Mouse (Mus musculus) right cerebral cortex, postnatal 25 days (tissue): ENCODE data around the gene Zfp575.

Source experiments
- DNase-seq: peaks from one replicate; pipeline ENCODE4 v3.0.0; 2022

Zfp575 gene

GRCm38 (mm10) chr7:24600941-24601597, 13.6 kb upstream of the Zfp575 start:
- DNase-seq: peak; percentile 94

- DNase-seq: no peak
These were observed 12.0 kb upstream of the Zfp575 start for GRCm38 (mm10) chr7:24599211-24600067.

GRCm38 (mm10) chr7:24598121-24598520, 10.7 kb upstream of the Zfp575 start:
- no peak for DNase-seq

- DNase-seq: no peak
These were observed 8.0 kb upstream of the Zfp575 start for GRCm38 (mm10) chr7:24595464-24595863.

- no peak for DNase-seq
These were observed 6.9 kb upstream of the Zfp575 start for GRCm38 (mm10) chr7:24594309-24594803.

GRCm38 (mm10) chr7:24593621-24594308, 6.3 kb upstream of the Zfp575 start:
- peak; percentile 69 for DNase-seq

- no peak for DNase-seq
These were observed 5.3 kb upstream of the Zfp575 start for GRCm38 (mm10) chr7:24592781-24593180.

- DNase-seq: no peak
These were observed 4.7 kb upstream of the Zfp575 start for GRCm38 (mm10) chr7:24592163-24592562.

GRCm38 (mm10) chr7:24591735-24592134, 4.3 kb upstream of the Zfp575 start:
- no peak for DNase-seq

GRCm38 (mm10) chr7:24588336-24588735, 895 bp upstream of the Zfp575 start:
- DNase-seq: no peak

- no peak for DNase-seq
These were observed 613 bp downstream of the Zfp575 start for GRCm38 (mm10) chr7:24586828-24587227.

GRCm38 (mm10) chr7:24585995-24586394, 1.4 kb downstream of the Zfp575 start:
- DNase-seq: no peak

GRCm38 (mm10) chr7:24584876-24585275, 2.6 kb downstream of the Zfp575 start:
- no peak for DNase-seq

GRCm38 (mm10) chr7:24577811-24578210, 9.6 kb downstream of the Zfp575 start:
- DNase-seq: no peak

- no peak for DNase-seq
These were observed 13.1 kb downstream of the Zfp575 start for GRCm38 (mm10) chr7:24574224-24574796.

- DNase-seq: no peak
These were observed 15.0 kb downstream of the Zfp575 start for GRCm38 (mm10) chr7:24572455-24572854.

GRCm38 (mm10) chr7:24571071-24571470, 16.4 kb downstream of the Zfp575 start:
- no peak for DNase-seq

- no peak for DNase-seq
These were observed 18.9 kb downstream of the Zfp575 start for GRCm38 (mm10) chr7:24568512-24568911.

GRCm38 (mm10) chr7:24566206-24566605, 21.2 kb downstream of the Zfp575 start:
- DNase-seq: no peak

- no peak for DNase-seq
These were observed 21.8 kb downstream of the Zfp575 start for GRCm38 (mm10) chr7:24565627-24566026.

- DNase-seq: peak; percentile 49
These were observed 22.7 kb downstream of the Zfp575 start for GRCm38 (mm10) chr7:24564607-24565265.

GRCm38 (mm10) chr7:24563837-24564206, 23.6 kb downstream of the Zfp575 start:
- no peak for DNase-seq
